Mouse (Mus musculus) embryonic facial prominence, embryonic 14.5 days (tissue): Measurements from ENCODE around the gene Rcor3. TPM values are rescaled to one million over a fixed set of nuclear protein-coding genes. Genes with fewer than 3 reads are reported as not detected.

ENCODE experiments used
- ATAC-seq: fragments of 200-750 bp; cut with Nextera tagmentation; 2 replicates; pipeline ENCODE4 v1.8.0; 2017; ENCODE audit warnings: low read depth, moderate number of reproducible peaks, moderate TSS enrichment
- DNase-seq: peaks from one replicate; pipeline ENCODE4 v3.0.0-alpha.2; 2015; ENCODE audit warnings: low spot score
- H3K27ac ChIP-seq: fragments of 300-500 bp; sonication (generic); replicated peaks from 2 replicates; pipeline ENCODE4 v1.5.1; 2014; ENCODE audit warnings: low read depth, mild to moderate bottlenecking, low read length, moderate library complexity
- H3K27me3 ChIP-seq: fragments of 300-500 bp; sonication (generic); replicated peaks from 2 replicates; pipeline ENCODE4 v1.6.1; 2014; ENCODE audit warnings: low read length; ENCODE audit not compliant: control insufficient read depth, insufficient read depth
- H3K36me3 ChIP-seq: fragments of 300-500 bp; sonication (generic); 2 replicates; pipeline ENCODE4 v1.6.1; 2014; ENCODE audit warnings: low read length, mixed read lengths; ENCODE audit not compliant: control insufficient read depth, insufficient read depth
- H3K4me1 ChIP-seq: fragments of 300-500 bp; sonication (generic); 2 replicates; pipeline ENCODE4 v1.6.1; 2014; ENCODE audit warnings: antibody characterized with exemption, low read length; ENCODE audit not compliant: control insufficient read depth, insufficient read depth
- H3K4me2 ChIP-seq: fragments of 300-500 bp; sonication (generic); 2 replicates; pipeline ENCODE4 v1.6.1; 2014; ENCODE audit warnings: low read depth, mild to moderate bottlenecking, low read length, moderate library complexity, mixed read lengths
- H3K4me3 ChIP-seq: fragments of 300-500 bp; sonication (generic); 2 replicates; pipeline ENCODE4 v1.5.1; 2014; ENCODE audit warnings: low read depth, mild to moderate bottlenecking, low read length
- H3K9ac ChIP-seq: fragments of 300-500 bp; sonication (generic); 2 replicates; pipeline ENCODE4 v1.6.1; 2014; ENCODE audit warnings: low read depth, mild to moderate bottlenecking, low read length, moderate library complexity, mixed read lengths
- H3K9me3 ChIP-seq: fragments of 300-500 bp; sonication (generic); 2 replicates; pipeline ENCODE4 v1.6.1; 2016; ENCODE audit warnings: low read length; ENCODE audit not compliant: control insufficient read depth
- WGBS: fragments of 180-500 bp; shearing (Covaris S2); extraction: QIAGEN DNeasy Blood & Tissue Kit; methylation state at CpG from one replicate; pipeline ENCODE4 v1.1.7; 2014; 5-methylcytosine and 5-hydroxymethylcytosine counted together
- polyA plus RNA-seq: library from polyadenylated mRNA; unstranded; fragments of >200 nt; fragmentation: Nextera tagmentation; extraction: Ambion mirVana; gene quantifications from 2 replicates; pipeline ENCODE4 v1.2.1, GENCODE M21; 2014

Rcor3 gene
- polyA plus RNA-seq, 1 experiment from 2014 or later = 32.6 TPM

DNA sequence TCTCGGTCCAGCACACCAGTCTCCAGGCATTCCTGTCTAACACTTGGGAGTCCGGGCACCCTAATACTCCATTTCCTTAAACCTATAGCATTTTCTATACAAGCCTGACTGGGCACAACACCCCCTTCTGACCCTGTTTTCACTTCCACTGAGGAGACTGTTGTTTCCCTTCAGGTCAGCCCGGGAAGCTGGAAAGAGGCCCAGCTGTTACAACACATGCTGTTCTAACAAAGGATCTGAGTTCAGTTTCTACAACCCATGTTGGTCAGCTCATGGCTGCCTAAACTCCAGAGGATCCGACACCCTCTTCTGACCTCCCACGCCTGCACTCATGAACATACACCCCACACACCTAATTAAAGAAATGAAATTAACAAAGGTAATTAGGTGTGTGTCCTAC, 84.9 kb downstream of the Rcor3 start:
- no peak for ATAC-seq
- H3K36me3 ChIP-seq = peaks cover 17% of the 10 kb centered on the region
- H3K9ac ChIP-seq = no peak overlapping the region
- 0 out of 2 replicates have a peak overlapping the region, but pooled peaks have one; percentile 39 for H3K27ac ChIP-seq
- no peaks in the 10 kb centered on the region for H3K27me3 ChIP-seq
- DNase-seq = no peak
- no peak overlapping the region for H3K4me3 ChIP-seq
- WGBS = 84% methylated on average over 5 of the region's 5 CpGs
- peaks cover 5% of the 10 kb centered on the region; the same call in 1 of the 2 replicates for H3K4me1 ChIP-seq
- H3K4me2 ChIP-seq = no peak overlapping the region
- no peaks in the 10 kb centered on the region for H3K9me3 ChIP-seq

DNA sequence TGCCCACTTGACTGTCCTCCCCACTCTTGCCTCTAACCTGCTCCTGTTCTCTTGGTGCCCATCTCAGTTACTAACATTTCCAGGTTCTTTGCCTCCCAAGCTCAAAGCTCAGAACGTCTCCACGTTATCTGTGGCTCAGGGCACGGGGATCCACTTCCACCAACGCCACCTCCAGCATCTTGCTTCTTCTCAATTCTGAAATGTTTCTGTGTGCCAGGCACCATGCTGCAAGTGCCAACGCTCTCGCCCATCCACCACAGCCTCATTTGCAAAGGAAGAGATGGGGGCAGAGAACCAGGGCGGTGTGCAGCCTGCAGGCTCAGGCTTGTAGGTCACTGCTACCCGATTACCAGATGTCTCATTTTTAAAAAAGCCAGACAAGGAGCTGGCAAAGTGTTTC, 85.4 kb downstream of the Rcor3 start:
- H3K4me3 ChIP-seq = no peak overlapping the region
- ATAC-seq (no peak), DNase-seq (no peak)
- 87% methylated on average over 8 of the region's 8 CpGs for WGBS
- H3K4me2 ChIP-seq = no peak overlapping the region
- no peak overlapping the region for H3K27ac ChIP-seq
- H3K36me3 ChIP-seq = peaks cover 15% of the 10 kb centered on the region
- H3K9me3 ChIP-seq = no peaks in the 10 kb centered on the region
- no peaks in the 10 kb centered on the region for H3K27me3 ChIP-seq
- no peak overlapping the region for H3K9ac ChIP-seq
- H3K4me1 ChIP-seq = peaks cover 5% of the 10 kb centered on the region; the same call in 1 of the 2 replicates

Other genes with a start within 250 kb of the Rcor3 start
- 2.5 and 3.4 TPM in 2 replicates for gene Slc30a1, start 231.3 kb downstream of the Rcor3 start, polyA plus RNA-seq
- 5.0 and 6.0 TPM in 2 replicates for gene Rd3, start 160.7 kb downstream of the Rcor3 start, polyA plus RNA-seq
- gene Traf5, start 45.5 kb downstream of the Rcor3 start, polyA plus RNA-seq = 19.7 and 21.2 TPM in 2 replicates
- 0.89 and 1.2 TPM in 2 replicates for gene Kcnh1, start 52.7 kb upstream of the Rcor3 start, polyA plus RNA-seq